Mouse (Mus musculus) C2C12 (cell line): Measurements from ENCODE around the gene Ly6g6c.

Source experiments
- CEBPB ChIP-seq: IDR thresholded peaks from one replicate; pipeline ENCODE4 v1.6.1; 2011; ENCODE audit warnings: low read depth, mild to moderate bottlenecking, control low read depth, moderate library complexity
- CTCF ChIP-seq: IDR thresholded peaks from one replicate; pipeline ENCODE4 v1.5.1; 2011; ENCODE audit not compliant: control insufficient read depth, insufficient read depth, insufficient read length
- FOSL1 ChIP-seq: IDR thresholded peaks from one replicate; pipeline ENCODE4 v1.8.0; 2011; ENCODE audit warnings: mild to moderate bottlenecking, low read length; ENCODE audit not compliant: poor library complexity, insufficient read depth, severe bottlenecking
- MAX ChIP-seq: IDR thresholded peaks from one replicate; pipeline ENCODE4 v1.6.1; 2011; ENCODE audit warnings: mild to moderate bottlenecking, control low read depth
- MYOD1 ChIP-seq: IDR thresholded peaks from one replicate; pipeline ENCODE4 v1.6.1; 2011; ENCODE audit warnings: low read depth; ENCODE audit not compliant: control insufficient read depth, insufficient read length
- MYOG ChIP-seq: IDR thresholded peaks from one replicate; pipeline ENCODE4 v1.6.1; 2011; ENCODE audit not compliant: control insufficient read depth, insufficient read length; ENCODE audit errors: extremely low read depth
- USF1 ChIP-seq: IDR thresholded peaks from one replicate; pipeline ENCODE4 v1.6.1; 2011; ENCODE audit warnings: low read depth, mild to moderate bottlenecking, control low read depth, moderate library complexity

DNA sequence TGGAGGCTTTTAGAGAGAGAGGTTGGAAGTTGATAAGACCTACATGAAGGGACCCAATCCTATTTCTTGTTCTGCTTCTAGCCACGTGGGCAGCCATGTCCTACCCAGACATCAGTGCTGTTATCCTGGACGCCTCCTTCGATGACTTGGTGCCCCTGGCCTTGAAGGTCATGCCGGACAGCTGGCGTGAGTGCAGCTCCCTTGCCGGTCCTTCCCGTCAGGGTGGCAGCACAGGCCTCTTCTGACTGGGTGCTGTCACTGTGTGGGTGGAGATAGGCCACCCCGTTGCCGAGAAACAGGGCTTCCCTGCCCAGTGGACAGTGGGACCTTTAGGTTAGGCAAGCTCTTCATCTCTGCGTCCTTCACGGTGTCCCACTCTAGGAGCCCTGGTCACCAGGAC lies 36.0 kb downstream of the Ly6g6c start:
- TF ChIP-seq CTCF, result no peak
- TF ChIP-seq MYOD1, result no peak
- TF ChIP-seq MAX, result no peak
- TF ChIP-seq USF1, result no peak
- no peak for TF ChIP-seq FOSL1
- TF ChIP-seq CEBPB, result no peak
- TF ChIP-seq MYOG, result no peak
